Mouse (Mus musculus) cortical plate, adult 2 months (tissue): ENCODE measurements around the gene Cmya5. TPM values are rescaled to one million over a fixed set of nuclear protein-coding genes. Genes with fewer than 3 reads are reported as not detected.
"Not testable (repeated sequence)": the region's sequence is repeated elsewhere in the genome, so short reads cannot be mapped to it uniquely, and the experiment has no call there.

Experiments
- H3K27ac ChIP-seq: fragments of 200-500 bp; 2 replicates; pipeline ENCODE4 v1.5.1; 2012; ENCODE audit warnings: low read length, control low read depth, inconsistent platforms; ENCODE audit not compliant: insufficient read depth
- H3K4me1 ChIP-seq: fragments of 200-500 bp; 2 replicates; pipeline ENCODE4 v1.6.1; 2011; ENCODE audit warnings: low read length; ENCODE audit not compliant: control insufficient read depth, insufficient read depth
- H3K4me3 ChIP-seq: fragments of 200-500 bp; 2 replicates; pipeline ENCODE4 v1.5.1; 2011; ENCODE audit warnings: mild to moderate bottlenecking, low read length, control low read depth; ENCODE audit not compliant: insufficient read depth
- CTCF ChIP-seq: fragments of 200-500 bp; IDR thresholded peaks from 2 replicates; pipeline ENCODE4 v1.5.1; 2011; ENCODE audit warnings: mild to moderate bottlenecking, control low read depth, low read length; ENCODE audit not compliant: insufficient read depth; ENCODE audit errors: extremely low read depth
- POLR2A ChIP-seq: fragments of 200-500 bp; IDR thresholded peaks from 2 replicates; pipeline ENCODE4 v1.6.1; 2011; ENCODE audit warnings: mild to moderate bottlenecking, low read length, control low read depth; ENCODE audit not compliant: insufficient read depth; ENCODE audit errors: extremely low read depth
- polyA plus RNA-seq: library from polyadenylated mRNA; depleted of rRNA; stranded (reverse); fragments of >200 nt; gene quantifications from 2 replicates; pipeline ENCODE4 v1.2.3, GENCODE M21; 2012; rRNA removed

The Cmya5 gene
- 1.3 and 1.5 TPM in 2 replicates for polyA plus RNA-seq

DNA sequence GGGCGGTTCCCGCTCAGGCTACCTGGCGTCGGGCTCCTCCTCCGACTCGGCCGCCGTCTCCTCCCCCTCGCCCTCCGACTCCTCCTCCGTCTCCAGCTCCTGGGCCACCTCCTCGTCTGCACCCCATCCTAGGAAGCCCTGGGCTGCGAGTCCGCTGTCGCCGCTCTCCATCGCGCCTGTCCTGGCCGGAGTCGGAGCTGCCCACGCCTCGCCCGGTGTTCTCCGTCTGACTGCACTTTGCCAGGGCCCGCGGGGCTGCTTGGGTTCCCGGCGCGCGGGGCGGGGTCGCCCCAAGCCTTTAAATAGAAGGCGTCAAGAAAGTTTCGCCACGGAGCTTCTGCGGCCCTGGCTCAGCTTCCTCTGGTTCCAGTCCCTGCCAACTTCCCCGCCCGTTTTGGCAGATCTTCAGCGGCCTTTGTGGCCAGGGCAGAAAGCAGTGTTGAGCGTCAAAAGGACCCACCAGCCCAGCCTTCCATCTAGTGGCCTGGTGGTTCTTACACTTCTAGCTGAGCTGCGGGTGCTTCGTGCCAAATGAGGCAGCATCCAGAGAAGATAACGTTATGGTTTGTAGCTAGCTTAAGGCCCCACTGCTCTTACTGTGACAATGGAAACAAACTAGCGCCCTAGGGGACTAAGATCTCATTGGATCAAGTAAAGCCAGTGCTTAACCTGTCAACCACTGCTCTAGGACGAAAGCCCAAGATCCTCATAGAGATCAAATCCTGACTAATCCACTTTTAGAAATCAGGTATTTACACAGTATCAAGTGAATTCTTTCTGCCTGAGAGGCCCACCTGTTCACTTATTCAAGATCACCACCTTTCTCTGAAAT is at the start of gene Cmya5:
TSS of gene Cmya5 (minus strand) at position 389 of the 832 bp plus-strand sequence.
- Histone ChIP-seq H3K4me3 (peak within 1 kb of the TSS; percentile 30), H3K4me1 (peaks cover 11% of the 10 kb centered on the region), H3K27ac (peak within 1 kb of the TSS; percentile 69)
- TF ChIP-seq CTCF: peak; percentile 26; the same call in 1 of the 2 replicates
- no peak for TF ChIP-seq POLR2A

DNA sequence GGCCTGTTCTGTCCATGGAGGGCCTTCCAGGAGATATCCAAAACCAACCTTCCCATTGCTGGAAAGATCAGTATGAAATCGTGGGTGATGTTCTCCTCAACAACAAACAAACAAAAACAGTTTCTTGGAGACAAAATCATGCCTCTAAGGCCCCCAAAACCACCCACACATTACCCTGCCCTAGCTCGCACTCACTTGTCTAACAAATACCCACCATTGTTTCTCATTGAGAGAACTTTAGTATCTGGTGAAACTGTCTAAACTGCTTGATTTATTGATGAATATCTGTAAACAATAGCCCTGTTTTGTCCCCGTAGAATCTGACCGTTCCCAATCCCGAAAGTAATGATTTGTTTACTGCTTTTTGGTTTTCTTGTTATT is 48.1 kb upstream of the Cmya5 start:
- TF ChIP-seq CTCF (no peak), POLR2A (no peak)
- Histone ChIP-seq H3K4me1 (peaks cover 6% of the 10 kb centered on the region), H3K27ac (peak overlapping the region; percentile 87), H3K4me3 (peak overlapping the region; percentile 96)

DNA sequence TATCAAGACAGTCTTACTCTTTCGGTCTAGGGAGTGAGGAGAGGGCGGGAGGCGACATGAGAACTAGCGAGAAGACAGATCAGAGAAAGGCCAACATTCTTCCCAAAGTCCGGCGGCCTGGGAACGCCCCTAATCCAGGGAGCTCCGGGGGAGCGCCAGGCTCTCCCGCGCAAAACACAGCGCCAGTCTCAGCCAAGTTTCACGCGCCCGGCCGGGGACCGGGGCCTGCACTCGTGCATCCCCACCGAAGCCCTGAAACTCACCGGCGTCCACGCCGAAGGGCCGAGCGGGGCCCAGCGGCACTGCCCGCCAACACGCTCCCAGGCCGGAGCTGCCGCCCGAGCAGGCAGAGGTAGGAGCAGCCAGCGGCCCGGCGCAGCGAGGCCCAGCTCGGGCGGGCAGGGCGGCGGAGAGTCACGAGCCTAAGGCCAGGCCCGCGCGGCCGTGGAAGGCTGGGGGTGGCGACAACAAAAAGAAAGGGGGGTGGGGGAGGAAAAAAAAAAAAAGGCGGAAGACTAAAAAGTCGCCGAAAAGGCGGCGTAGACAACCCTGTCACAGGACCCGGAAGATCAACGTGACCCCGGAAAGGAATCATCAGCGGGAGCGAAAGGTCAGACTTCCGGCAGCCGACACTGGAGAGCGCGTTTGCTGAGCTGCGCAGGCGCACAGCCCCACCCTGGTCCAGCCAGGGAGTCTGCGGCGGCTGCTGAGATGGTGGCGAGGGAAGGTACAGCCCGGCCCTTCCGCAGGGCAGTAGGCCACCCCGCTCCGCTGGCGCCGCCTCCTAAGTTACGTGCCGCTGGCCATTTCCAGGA is 47.5 kb upstream of the Cmya5 start, which contains the start of gene Tent2:
TSS of gene Tent2 (minus strand) at position 555 of the 815 bp plus-strand sequence.
- TF ChIP-seq CTCF (no peak), POLR2A (peak; percentile 87)
- Histone ChIP-seq H3K4me3 (peak within 1 kb of the TSS; percentile 96), H3K27ac (peak within 1 kb of the TSS; percentile 88), H3K4me1 (peaks cover 6% of the 10 kb centered on the region)

DNA sequence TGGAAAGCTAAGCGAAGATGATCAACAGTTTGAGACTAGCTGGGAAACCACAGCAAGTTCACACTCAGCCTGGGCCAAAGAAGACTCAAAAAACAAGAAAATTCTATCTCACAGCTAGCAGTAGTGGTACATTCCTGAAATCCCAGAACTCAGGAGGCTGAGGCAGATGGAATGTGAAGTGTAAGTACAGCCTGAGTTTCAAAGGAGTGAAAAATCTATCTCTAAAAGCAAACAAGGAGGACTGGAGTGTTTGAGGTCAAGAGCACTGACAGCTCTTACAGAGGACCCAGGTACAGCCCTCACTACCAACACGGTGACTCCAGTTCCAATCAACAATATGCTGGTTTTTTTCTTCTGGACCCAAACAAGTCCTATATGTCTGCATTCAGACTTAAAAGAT is 44.9 kb upstream of the Cmya5 start:
- Histone ChIP-seq H3K27ac (no peak overlapping the region), H3K4me1 (peaks cover 6% of the 10 kb centered on the region), H3K4me3 (no peak overlapping the region)
- TF ChIP-seq POLR2A (no peak), CTCF (no peak)

DNA sequence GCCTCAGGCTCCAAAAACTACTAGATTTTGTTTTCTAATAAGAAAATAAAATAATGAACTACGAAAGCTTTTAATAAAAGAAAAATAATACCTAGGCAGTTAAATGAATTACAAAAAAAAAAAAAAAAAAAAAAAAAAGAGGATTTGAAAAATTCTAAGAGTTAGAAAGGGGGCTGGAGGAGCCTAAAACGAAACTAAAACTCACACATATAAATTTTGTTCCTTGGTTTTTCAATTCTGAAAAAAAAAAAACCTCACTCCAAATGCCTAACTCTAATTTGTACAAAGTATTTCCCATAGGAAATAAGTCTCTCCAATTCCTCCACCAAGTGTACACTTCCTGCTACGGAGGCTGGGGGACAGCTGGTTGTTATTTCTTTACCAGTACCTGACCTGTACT is 44.2 kb upstream of the Cmya5 start:
- Histone ChIP-seq H3K4me3 (no peak overlapping the region), H3K27ac (no peak overlapping the region), H3K4me1 (peaks cover 6% of the 10 kb centered on the region)
- TF ChIP-seq CTCF: no peak
- no peak for TF ChIP-seq POLR2A

DNA sequence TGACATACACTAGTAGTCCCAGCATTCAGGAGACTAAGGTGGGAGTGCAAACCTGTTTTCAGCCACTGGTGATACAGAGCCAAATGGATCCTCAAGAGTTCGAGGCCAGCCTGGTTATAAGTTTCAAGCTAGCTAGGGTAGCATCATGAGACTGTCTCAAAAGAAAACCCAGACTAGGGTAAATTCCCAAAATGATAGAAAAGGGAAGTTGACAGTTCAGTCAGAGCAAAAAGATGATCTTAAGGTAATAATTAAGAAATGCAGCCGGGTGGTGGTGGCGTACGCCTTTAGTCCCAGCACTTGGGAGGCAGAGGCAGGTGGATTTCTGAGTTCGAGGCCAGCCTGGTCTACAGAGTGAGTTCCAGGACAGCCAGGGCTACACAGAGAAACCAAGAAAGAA is 43.3 kb upstream of the Cmya5 start:
- not testable (repeated sequence) for H3K27ac ChIP-seq, H3K4me3 ChIP-seq, H3K4me1 ChIP-seq

DNA sequence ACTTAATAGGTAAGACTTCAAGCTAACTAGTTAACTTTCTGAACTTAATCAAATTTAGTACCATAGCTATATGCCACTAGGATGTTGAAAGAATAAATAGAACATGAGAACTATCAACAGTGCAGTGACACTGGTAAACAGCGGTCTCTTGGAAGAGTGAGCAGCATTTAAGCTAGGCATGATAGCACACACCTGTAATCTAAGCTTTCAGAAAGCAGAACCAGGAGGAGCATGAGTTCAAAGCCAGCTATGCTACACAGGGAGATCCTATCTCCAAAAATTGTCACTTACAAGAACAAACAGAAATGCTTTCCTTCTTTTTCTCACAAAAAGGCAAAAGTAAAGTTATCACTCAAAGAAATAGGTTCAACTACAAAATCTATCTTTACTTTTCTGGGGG is 35.8 kb upstream of the Cmya5 start:
- Histone ChIP-seq H3K4me3 (no peak overlapping the region), H3K27ac (no peak overlapping the region), H3K4me1 (no peaks in the 10 kb centered on the region; the same call in 1 of the 2 replicates)
- TF ChIP-seq POLR2A: no peak
- TF ChIP-seq CTCF: no peak

DNA sequence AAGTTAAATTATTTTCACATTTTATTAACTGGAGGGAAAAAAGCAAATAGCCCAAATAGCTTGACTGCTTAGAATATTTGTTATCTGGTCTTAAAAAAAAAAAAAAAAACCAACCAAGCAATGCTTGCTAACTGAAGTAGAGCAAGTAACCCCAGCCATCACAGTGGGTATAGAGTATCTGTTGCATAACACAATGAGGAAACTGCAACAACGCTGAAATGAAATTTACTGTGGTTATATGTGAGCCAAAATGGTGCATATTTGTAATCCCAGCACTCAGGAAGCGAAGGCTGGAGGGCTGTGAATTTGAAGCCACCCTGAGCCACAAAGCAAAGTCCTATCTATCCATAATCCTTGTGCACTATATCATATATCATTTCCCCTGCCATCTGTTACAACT is 35.0 kb upstream of the Cmya5 start:
- no peak overlapping the region for H3K4me3 ChIP-seq
- no peak for TF ChIP-seq POLR2A
- no peak for TF ChIP-seq CTCF
- H3K4me1 ChIP-seq: no peaks in the 10 kb centered on the region; the same call in 1 of the 2 replicates
- no peak overlapping the region; the same call in 1 of the 2 replicates for H3K27ac ChIP-seq

DNA sequence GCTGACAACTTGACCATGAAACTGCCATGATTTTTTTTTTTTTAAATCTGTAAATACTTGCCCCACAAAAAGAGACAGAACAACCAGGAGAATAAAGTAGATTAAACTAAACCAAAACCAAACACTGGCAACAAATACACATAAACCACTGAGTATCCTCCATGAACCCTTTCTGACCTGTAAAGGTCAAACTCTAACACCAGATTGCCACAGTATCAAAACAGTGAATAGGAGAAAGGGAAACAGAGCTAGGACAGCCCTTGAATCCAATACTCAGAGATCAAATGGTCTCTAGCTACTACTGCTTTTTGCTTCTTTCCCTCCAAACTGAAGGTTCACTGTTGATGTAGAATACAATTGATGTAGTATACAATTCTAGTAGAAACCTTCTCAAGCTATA is 33.0 kb upstream of the Cmya5 start:
- Histone ChIP-seq H3K4me1 (no peaks in the 10 kb centered on the region; the same call in 1 of the 2 replicates), H3K4me3 (no peak overlapping the region), H3K27ac (no peak overlapping the region)
- TF ChIP-seq CTCF (no peak), POLR2A (no peak)

DNA sequence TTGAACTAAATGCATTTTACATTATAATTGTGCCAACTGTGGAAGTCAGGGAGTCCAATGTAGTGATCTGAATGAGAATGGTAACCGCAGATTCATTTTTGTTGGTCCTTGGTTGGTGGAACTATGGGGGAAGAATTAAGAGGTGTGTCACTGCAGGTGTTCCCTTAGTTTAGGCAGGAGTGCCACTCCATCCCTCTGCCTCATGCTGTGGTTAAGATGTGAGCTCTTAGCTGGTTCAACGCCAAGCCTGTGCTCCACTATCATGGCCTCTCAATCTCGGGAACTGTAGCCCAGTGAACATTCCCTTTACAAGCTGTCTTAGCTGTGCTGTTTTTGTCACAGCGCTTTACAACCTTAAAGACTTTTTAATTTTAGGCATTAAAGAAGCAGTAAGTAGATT is 18.8 kb upstream of the Cmya5 start:
- TF ChIP-seq CTCF: no peak
- no peak for TF ChIP-seq POLR2A
- H3K4me1 ChIP-seq: no peaks in the 10 kb centered on the region
- H3K27ac ChIP-seq: no peak overlapping the region
- no peak overlapping the region for H3K4me3 ChIP-seq
